Mouse (Mus musculus): ENCODE data around the gene Napa. TPM values are rescaled to one million over a fixed set of nuclear protein-coding genes. Genes with fewer than 3 reads are reported as not detected.
A peak's percentile ranks its signal among the peaks of the same experiment; 100 is the strongest.

Gene Napa
- total RNA-seq, 2 experiments from 2014 or later, result 282 to 301 TPM

GRCm38 (mm10) chr7:16129846-16130691, 31.8 kb downstream of the Napa start:
- DNase-seq (ENCODE audit: extremely low spot score in 1 of 2, low spot score in 1 of 2), result peak; percentile 51 to 72

- DNase-seq (ENCODE audit: extremely low spot score in 1 of 2, low spot score in 1 of 2), result no peak
These were observed 32.8 kb downstream of the Napa start for GRCm38 (mm10) chr7:16130956-16131634.

GRCm38 (mm10) chr7:16132161-16132581, 33.9 kb downstream of the Napa start:
- no peak for DNase-seq (ENCODE audit: extremely low spot score in 1 of 2, low spot score in 1 of 2)

GRCm38 (mm10) chr7:16132926-16133325, 34.7 kb downstream of the Napa start:
- DNase-seq (ENCODE audit: extremely low spot score in 1 of 2, low spot score in 1 of 2), result no peak

GRCm38 (mm10) chr7:16133691-16134090, 35.4 kb downstream of the Napa start:
- DNase-seq (ENCODE audit: extremely low spot score in 1 of 2, low spot score in 1 of 2), result no peak

GRCm38 (mm10) chr7:16134951-16135392, 36.7 kb downstream of the Napa start:
- no peak for DNase-seq (ENCODE audit: extremely low spot score in 1 of 2, low spot score in 1 of 2)

GRCm38 (mm10) chr7:16146489-16147410, 48.5 kb downstream of the Napa start:
- peak; percentile 58 to 61 for DNase-seq (ENCODE audit: extremely low spot score in 1 of 2, low spot score in 1 of 2)

GRCm38 (mm10) chr7:16147643-16148042, 49.4 kb downstream of the Napa start:
- peak in 1 of 2 experiments; percentile 59 for DNase-seq (ENCODE audit: extremely low spot score in 1 of 2, low spot score in 1 of 2)

GRCm38 (mm10) chr7:16149241-16149640, 51.0 kb downstream of the Napa start:
- DNase-seq (ENCODE audit: extremely low spot score in 1 of 2, low spot score in 1 of 2), result peak; percentile 56

- no peak for DNase-seq (ENCODE audit: extremely low spot score in 1 of 2, low spot score in 1 of 2)
These were observed 52.2 kb downstream of the Napa start for GRCm38 (mm10) chr7:16150191-16151145.

- DNase-seq (ENCODE audit: extremely low spot score in 1 of 2, low spot score in 1 of 2), result peak in 1 of 2 experiments; percentile 68
These were observed 55.3 kb downstream of the Napa start for GRCm38 (mm10) chr7:16153522-16153921.

- no peak for DNase-seq (ENCODE audit: extremely low spot score in 1 of 2, low spot score in 1 of 2)
These were observed 57.0 kb downstream of the Napa start for GRCm38 (mm10) chr7:16155132-16155872.

- DNase-seq (ENCODE audit: extremely low spot score in 1 of 2, low spot score in 1 of 2), result peak in 1 of 2 experiments; percentile 2
These were observed 58.0 kb downstream of the Napa start for GRCm38 (mm10) chr7:16156105-16156714.

- no peak for DNase-seq (ENCODE audit: extremely low spot score in 1 of 2, low spot score in 1 of 2)
These were observed 60.5 kb downstream of the Napa start for GRCm38 (mm10) chr7:16158735-16159134.

- DNase-seq (ENCODE audit: extremely low spot score in 1 of 2, low spot score in 1 of 2), result no peak
These were observed 62.4 kb downstream of the Napa start for GRCm38 (mm10) chr7:16160702-16161101.

- no peak for DNase-seq (ENCODE audit: extremely low spot score in 1 of 2, low spot score in 1 of 2)
These were observed 63.0 kb downstream of the Napa start for GRCm38 (mm10) chr7:16161302-16161701.

- DNase-seq (ENCODE audit: extremely low spot score in 1 of 2, low spot score in 1 of 2), result no peak
These were observed 63.8 kb downstream of the Napa start for GRCm38 (mm10) chr7:16162036-16162435.
